Mouse (Mus musculus): ENCODE measurements around the gene Ghdc. TPM values are rescaled to one million over a fixed set of nuclear protein-coding genes. Genes with fewer than 3 reads are reported as not detected.

Gene Ghdc
- polyA plus RNA-seq, 1 experiment, result 4.9 TPM

DNA sequence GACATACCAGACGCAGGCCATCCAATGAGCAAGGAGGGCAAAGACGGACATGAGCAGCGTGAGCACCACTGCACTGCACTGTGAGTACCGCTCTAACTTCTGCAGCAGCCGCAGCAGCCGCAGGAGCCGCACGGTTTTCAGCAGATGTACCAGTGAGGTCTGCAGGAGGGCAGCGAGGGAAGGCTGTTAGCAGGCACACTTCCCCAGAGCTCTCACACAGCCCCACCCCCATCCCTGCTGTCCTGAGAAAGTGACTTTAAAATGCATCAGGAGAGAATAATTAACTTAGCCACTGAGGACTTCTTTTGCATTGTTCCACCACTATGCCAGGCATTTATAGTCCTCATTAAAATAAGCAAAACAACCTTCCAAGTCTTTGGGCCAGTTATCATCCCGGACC is 18.5 kb downstream of the Ghdc start:
- H3K4me1 ChIP-seq (ENCODE audit: control insufficient read depth, insufficient read depth, low read length), result no peaks in the 10 kb centered on the region; the same call in 1 of the 2 replicates
- H3K4me3 ChIP-seq (replicated peaks; ENCODE audit: control insufficient read depth, low read depth, low read length), result no peak overlapping the region
- 64% methylated on average over 10 of the region's 10 CpGs for WGBS
- H3K27ac ChIP-seq (ENCODE audit: control insufficient read depth, insufficient read depth, low read depth, low read length, poor library complexity), result no peak overlapping the region
- TF ChIP-seq POLR2A (IDR thresholded peaks at IDR 0.05; ENCODE audit: borderline replicate concordance, control insufficient read depth, low read depth, low read length) (no peak), CTCF (IDR thresholded peaks at IDR 0.05; ENCODE audit: control insufficient read depth, insufficient read depth, low read length) (no peak)

DNA sequence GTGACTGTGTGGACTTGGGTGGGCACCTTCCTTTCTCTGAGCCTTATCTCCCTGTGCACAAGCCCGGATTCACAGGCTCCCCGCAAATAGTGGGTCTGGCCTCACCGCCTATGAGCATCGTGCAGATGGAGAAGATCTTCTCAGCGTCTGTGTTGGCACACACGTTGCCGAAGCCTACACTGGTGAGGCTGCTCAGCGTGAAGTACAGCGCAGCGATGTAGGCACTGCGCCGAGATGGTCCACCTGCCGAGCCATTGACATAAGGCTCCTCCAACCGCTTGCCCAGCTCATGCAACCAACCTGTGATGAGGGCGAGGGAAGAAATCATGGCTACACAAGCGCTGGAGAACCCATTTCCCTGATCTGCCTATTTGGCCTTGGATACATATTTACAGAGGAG is 20.6 kb downstream of the Ghdc start:
- Histone ChIP-seq H3K4me1 (ENCODE audit: control insufficient read depth, insufficient read depth, low read length) (no peaks in the 10 kb centered on the region; the same call in 1 of the 2 replicates), H3K4me3 (replicated peaks; ENCODE audit: control insufficient read depth, low read depth, low read length) (no peak overlapping the region), H3K27ac (ENCODE audit: control insufficient read depth, insufficient read depth, low read depth, low read length, poor library complexity) (no peak overlapping the region)
- 86% methylated on average over 16 of the region's 16 CpGs for WGBS
- TF ChIP-seq CTCF (IDR thresholded peaks at IDR 0.05; ENCODE audit: control insufficient read depth, insufficient read depth, low read length) (no peak), POLR2A (IDR thresholded peaks at IDR 0.05; ENCODE audit: borderline replicate concordance, control insufficient read depth, low read depth, low read length) (no peak)

DNA sequence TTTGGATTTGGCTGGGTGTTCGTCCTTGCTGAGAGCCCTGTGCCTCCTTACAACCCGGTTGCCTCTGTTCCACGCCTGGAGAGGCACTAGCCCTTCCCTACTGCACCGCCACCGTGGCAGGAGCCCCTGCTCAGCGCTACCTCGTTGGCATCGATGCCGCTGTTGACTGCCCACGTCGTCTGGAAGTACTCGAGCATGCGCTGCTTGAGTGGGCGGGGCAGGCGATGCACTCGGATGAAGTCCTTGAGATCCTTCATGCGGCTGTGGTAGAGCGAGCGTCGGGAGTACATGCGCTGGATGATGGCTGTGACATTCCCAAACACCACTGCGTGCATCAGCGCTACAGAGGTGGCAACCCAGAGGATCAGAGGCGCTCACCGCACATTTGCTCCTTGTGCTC is 21.3 kb downstream of the Ghdc start:
- 61% methylated on average over 25 of the region's 25 CpGs for WGBS
- Histone ChIP-seq H3K4me3 (replicated peaks; ENCODE audit: control insufficient read depth, low read depth, low read length) (no peak overlapping the region), H3K4me1 (ENCODE audit: control insufficient read depth, insufficient read depth, low read length) (no peaks in the 10 kb centered on the region; the same call in 1 of the 2 replicates), H3K27ac (ENCODE audit: control insufficient read depth, insufficient read depth, low read depth, low read length, poor library complexity) (no peak overlapping the region)
- TF ChIP-seq CTCF (IDR thresholded peaks at IDR 0.05; ENCODE audit: control insufficient read depth, insufficient read depth, low read length) (no peak), POLR2A (IDR thresholded peaks at IDR 0.05; ENCODE audit: borderline replicate concordance, control insufficient read depth, low read depth, low read length) (no peak)

DNA sequence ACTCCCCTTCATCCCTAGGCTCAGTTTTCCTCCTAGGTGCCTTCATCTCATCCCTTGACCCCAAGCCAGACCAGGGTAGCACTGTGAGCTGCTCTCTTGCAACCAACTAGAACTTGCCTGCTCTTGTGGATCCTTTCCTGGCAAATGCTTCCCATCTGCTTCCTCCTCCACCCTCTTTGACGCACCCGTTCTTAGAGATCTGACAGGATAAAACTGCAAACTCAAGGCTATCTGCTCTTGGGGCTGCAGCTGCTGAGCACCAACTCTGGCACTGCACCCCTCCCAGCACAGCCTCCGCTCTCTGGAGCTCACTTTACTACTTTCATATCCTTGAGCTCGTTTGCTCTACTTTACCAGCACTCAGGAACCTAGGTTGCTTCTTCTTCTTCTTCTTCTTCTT is 22.1 kb downstream of the Ghdc start:
- H3K27ac ChIP-seq (ENCODE audit: control insufficient read depth, insufficient read depth, low read depth, low read length, poor library complexity), result no peak overlapping the region
- 42% methylated on average over 4 of the region's 4 CpGs for WGBS

DNA sequence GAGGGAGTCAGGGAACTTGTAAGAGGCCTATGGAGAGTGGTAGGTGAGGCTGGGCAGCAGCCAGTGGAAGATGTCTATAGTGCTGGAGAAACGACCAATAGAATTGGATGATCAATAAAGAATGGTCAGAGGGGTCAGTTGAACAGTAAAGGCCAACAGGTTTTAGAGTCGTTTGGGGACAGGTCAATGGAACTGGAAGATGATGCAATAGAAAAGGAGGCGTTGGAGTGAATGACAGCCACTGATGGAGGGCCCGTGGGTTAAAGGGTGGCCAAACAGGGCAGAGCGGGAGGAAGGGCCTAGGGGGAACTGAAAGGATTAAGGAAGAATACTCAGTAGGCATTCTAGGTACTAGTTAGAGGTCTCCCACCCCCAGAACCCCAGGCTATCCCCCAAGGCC is 23.6 kb downstream of the Ghdc start:
- no peak overlapping the region for H3K4me3 ChIP-seq (replicated peaks; ENCODE audit: control insufficient read depth, low read depth, low read length)
- TF ChIP-seq CTCF (IDR thresholded peaks at IDR 0.05; ENCODE audit: control insufficient read depth, insufficient read depth, low read length), result no peak
- no peak for TF ChIP-seq POLR2A (IDR thresholded peaks at IDR 0.05; ENCODE audit: borderline replicate concordance, control insufficient read depth, low read depth, low read length)
- WGBS, result 52% methylated on average over 5 of the region's 5 CpGs
- no peaks in the 10 kb centered on the region; the same call in 1 of the 2 replicates for H3K4me1 ChIP-seq (ENCODE audit: control insufficient read depth, insufficient read depth, low read length)
- H3K27ac ChIP-seq (ENCODE audit: control insufficient read depth, insufficient read depth, low read depth, low read length, poor library complexity), result no peak overlapping the region

More for the DNA sequence above, 22.1 kb downstream of the Ghdc start:
- TF ChIP-seq POLR2A (IDR thresholded peaks at IDR 0.05; ENCODE audit: borderline replicate concordance, control insufficient read depth, low read depth, low read length), result no peak
- no peak for TF ChIP-seq CTCF (IDR thresholded peaks at IDR 0.05; ENCODE audit: control insufficient read depth, insufficient read depth, low read length)
- Histone ChIP-seq H3K4me1 (ENCODE audit: control insufficient read depth, insufficient read depth, low read length) (no peaks in the 10 kb centered on the region; the same call in 1 of the 2 replicates), H3K4me3 (replicated peaks; ENCODE audit: control insufficient read depth, low read depth, low read length) (no peak overlapping the region)

DNA sequence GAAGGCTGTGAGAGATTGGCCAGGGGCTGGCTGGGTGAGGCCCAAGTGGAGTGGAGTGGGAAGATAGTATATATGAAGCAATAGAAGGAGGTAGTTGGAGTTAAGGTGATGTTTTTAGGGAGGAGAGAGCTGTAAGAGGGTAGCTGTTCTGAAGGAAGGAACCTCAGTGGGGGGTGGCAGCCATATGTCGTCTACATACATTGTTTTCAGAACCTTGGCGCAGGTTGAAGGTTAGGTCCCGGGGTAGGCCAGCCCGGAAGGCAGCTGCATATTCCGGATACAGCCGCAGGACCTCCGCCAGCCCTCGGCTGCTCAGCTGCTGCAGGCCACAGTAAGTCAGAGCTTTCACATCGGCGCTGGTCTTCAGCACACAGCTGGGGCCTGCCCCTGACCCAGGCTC is 24.2 kb downstream of the Ghdc start:
- Histone ChIP-seq H3K4me1 (ENCODE audit: control insufficient read depth, insufficient read depth, low read length) (no peaks in the 10 kb centered on the region; the same call in 1 of the 2 replicates), H3K27ac (ENCODE audit: control insufficient read depth, insufficient read depth, low read depth, low read length, poor library complexity) (no peak overlapping the region), H3K4me3 (replicated peaks; ENCODE audit: control insufficient read depth, low read depth, low read length) (no peak overlapping the region)
- no peak for TF ChIP-seq CTCF (IDR thresholded peaks at IDR 0.05; ENCODE audit: control insufficient read depth, insufficient read depth, low read length)
- TF ChIP-seq POLR2A (IDR thresholded peaks at IDR 0.05; ENCODE audit: borderline replicate concordance, control insufficient read depth, low read depth, low read length), result no peak
- 85% methylated on average over 10 of the region's 10 CpGs for WGBS

DNA sequence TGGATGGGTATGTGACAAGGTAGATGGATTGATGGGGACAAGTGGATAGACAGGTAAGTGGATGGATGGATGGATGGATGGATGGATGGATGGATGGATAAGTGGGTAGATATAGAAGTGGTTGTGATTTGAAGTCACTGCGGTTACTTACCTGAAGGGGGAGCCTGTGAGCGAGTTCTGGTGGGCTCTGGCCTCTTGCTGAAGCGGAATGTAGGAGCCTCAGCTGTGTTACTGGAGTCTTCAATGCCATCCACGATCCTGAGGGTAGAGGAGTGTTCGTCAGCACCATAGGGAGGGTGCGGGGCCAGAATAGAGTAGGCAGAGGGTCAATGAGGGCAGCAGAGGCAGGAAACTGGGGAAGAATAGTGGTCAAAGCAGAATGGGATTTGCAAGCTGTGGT is 25.7 kb downstream of the Ghdc start:
- no peaks in the 10 kb centered on the region; the same call in 1 of the 2 replicates for H3K4me1 ChIP-seq (ENCODE audit: control insufficient read depth, insufficient read depth, low read length)
- TF ChIP-seq CTCF (IDR thresholded peaks at IDR 0.05; ENCODE audit: control insufficient read depth, insufficient read depth, low read length), result peak; percentile 66
- TF ChIP-seq POLR2A (IDR thresholded peaks at IDR 0.05; ENCODE audit: borderline replicate concordance, control insufficient read depth, low read depth, low read length), result no peak
- WGBS, result 18% methylated on average over 6 of the region's 6 CpGs

DNA sequence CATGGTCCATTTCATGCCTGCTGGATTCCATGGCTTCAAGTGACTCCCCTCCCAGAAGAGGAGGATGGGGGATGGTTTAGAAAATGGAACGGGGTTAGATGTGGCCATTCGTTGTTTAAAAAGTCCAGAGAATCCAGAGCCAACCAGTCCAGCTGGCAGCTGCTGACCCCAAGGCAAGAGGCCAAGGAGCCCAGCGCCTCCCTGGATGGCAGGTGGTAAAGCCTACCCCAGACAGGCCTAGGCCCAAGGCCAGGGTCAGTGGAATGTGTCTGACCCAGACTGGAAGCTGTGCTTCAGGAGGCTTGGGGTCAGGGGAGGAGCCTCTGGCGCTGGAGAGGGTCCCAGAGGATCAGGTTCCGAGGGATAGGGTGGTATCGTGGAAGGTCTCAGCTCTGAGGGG is 29.4 kb downstream of the Ghdc start:
- Histone ChIP-seq H3K4me1 (ENCODE audit: control insufficient read depth, insufficient read depth, low read length) (peaks cover 1% of the 10 kb centered on the region; the same call in 1 of the 2 replicates), H3K27ac (ENCODE audit: control insufficient read depth, insufficient read depth, low read depth, low read length, poor library complexity) (no peak overlapping the region), H3K4me3 (replicated peaks; ENCODE audit: control insufficient read depth, low read depth, low read length) (no peak overlapping the region)
- WGBS, result 82% methylated on average over 6 of the region's 6 CpGs
- TF ChIP-seq CTCF (IDR thresholded peaks at IDR 0.05; ENCODE audit: control insufficient read depth, insufficient read depth, low read length) (no peak), POLR2A (IDR thresholded peaks at IDR 0.05; ENCODE audit: borderline replicate concordance, control insufficient read depth, low read depth, low read length) (no peak)

More for the DNA sequence above, 25.7 kb downstream of the Ghdc start:
- Histone ChIP-seq H3K4me3 (replicated peaks; ENCODE audit: control insufficient read depth, low read depth, low read length) (no peak overlapping the region), H3K27ac (ENCODE audit: control insufficient read depth, insufficient read depth, low read depth, low read length, poor library complexity) (no peak overlapping the region)

DNA sequence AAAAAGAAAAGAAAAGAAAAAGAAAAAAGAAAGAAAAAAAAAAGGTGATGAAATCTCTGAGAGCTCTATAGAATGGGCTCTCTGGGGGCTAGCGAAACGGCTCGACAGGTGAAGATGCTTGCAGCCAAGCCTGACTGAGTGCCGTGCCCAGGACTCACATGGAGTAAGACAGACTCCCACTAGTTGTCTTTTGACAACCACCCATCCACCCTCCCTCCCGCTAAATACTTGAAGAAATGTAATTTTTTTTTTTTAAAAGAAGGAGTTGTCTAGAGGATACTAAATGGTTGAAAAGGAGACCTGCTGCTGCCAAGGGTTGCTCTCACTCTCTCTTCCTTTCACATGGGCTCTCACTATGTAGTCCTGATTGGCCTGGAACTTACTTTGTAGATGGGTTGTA is 32.0 kb downstream of the Ghdc start:
- Histone ChIP-seq H3K4me1 (ENCODE audit: control insufficient read depth, insufficient read depth, low read length) (peaks cover 3% of the 10 kb centered on the region; the same call in 1 of the 2 replicates), H3K27ac (ENCODE audit: control insufficient read depth, insufficient read depth, low read depth, low read length, poor library complexity) (no peak overlapping the region), H3K4me3 (replicated peaks; ENCODE audit: control insufficient read depth, low read depth, low read length) (peak overlapping the region; percentile 51)
- WGBS, result 21% methylated on average over 5 of the region's 5 CpGs
- TF ChIP-seq CTCF (IDR thresholded peaks at IDR 0.05; ENCODE audit: control insufficient read depth, insufficient read depth, low read length), result no peak

Data from bone marrow, adult 2 months (tissue).